Mouse (Mus musculus) brown adipose tissue, adult 24 weeks (tissue): ENCODE data around the gene Gm9857. TPM values are rescaled to one million over a fixed set of nuclear protein-coding genes. Genes with fewer than 3 reads are reported as not detected.

Source experiments
- H3K27ac ChIP-seq: fragments of 200-500 bp; replicated peaks from 2 replicates; pipeline ENCODE4 v1.5.1; 2012; ENCODE audit warnings: low read depth, mild to moderate bottlenecking, low read length
- H3K4me1 ChIP-seq: fragments of 200-500 bp; 2 replicates; pipeline ENCODE4 v1.6.1; 2012; ENCODE audit warnings: low read length, mixed read lengths; ENCODE audit not compliant: control insufficient read depth, insufficient read depth, insufficient read length
- H3K4me3 ChIP-seq: fragments of 200-500 bp; 2 replicates; pipeline ENCODE4 v1.5.1; 2012; ENCODE audit warnings: low read depth, mild to moderate bottlenecking, low read length, moderate library complexity; ENCODE audit not compliant: insufficient read depth
- polyA plus RNA-seq: library from polyadenylated mRNA; stranded (reverse); fragments of >200 nt; gene quantifications from 2 replicates; pipeline ENCODE4 v1.2.4, GENCODE M21; 2012; ENCODE audit not compliant: missing spikeins, insufficient read depth, insufficient read length

The Gm9857 gene
- polyA plus RNA-seq, 1 experiment = not detected

DNA sequence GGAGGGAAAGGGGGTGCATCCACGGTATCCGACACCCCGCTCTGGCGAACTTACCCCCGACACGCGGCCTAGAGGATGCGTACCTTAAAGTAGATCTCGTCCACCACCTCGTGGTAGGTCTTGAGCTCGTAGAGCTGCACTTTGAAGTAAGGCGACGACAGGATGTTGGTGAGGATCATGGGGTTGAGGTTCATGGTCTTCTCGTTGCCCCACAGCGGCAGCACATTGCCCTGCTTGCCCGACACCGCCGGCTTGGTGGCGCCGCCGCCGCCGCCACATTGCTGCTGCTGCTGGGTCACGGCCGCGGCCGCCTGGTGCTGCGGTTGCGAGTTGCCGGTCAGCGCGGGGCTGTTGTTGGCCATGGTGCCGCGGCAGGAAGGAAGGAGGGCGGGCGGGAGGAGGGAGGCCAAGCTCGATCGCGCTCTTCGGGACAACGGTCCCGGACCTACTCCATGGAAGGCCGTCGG lies 29.1 kb downstream of the Gm9857 start:
- peaks cover 7% of the 10 kb centered on the region; the same call in 1 of the 2 replicates for H3K4me1 ChIP-seq
- H3K27ac ChIP-seq = peak overlapping the region; percentile 97
- peak overlapping the region; percentile 86 for H3K4me3 ChIP-seq

DNA sequence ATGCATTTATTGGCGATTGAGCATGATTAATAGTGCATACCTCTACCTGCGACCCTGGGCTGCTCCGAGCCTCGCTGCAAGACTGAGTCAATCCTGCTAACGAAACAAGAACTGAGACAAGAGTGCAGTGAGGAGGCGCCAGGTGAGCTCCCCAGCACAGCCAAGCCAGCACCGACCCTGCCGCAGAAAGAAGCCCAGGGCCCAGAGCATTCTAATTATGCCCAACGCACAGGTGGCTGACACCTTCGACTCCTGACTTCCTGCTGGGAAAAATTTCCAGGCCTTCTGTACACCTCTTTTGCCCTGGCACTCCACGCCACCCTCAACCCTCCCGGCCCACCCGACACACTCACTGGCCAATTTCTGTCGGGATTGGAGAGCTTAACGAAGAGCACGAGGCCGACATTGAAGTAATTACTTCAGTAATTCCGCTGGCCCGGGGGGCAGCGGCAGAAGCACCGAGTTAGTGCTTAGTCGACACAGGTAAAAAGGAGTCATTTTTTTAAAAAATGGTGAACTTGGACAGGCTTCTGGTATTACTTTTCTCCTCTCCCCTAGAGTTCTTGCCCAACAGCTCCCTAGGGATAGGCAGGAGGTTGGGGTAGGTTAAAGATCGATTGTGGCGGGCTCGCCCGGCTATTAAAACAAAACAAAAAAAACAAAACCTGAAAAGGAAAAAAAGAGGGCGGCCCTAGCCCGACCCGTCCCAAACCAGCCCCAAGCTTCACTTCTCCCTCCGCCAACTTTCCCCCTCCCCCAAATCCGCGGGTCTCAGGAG lies 29.8 kb downstream of the Gm9857 start:
- peak overlapping the region; percentile 97 for H3K27ac ChIP-seq
- peak overlapping the region; percentile 86 for H3K4me3 ChIP-seq
- H3K4me1 ChIP-seq = peaks cover 7% of the 10 kb centered on the region; the same call in 1 of the 2 replicates

DNA sequence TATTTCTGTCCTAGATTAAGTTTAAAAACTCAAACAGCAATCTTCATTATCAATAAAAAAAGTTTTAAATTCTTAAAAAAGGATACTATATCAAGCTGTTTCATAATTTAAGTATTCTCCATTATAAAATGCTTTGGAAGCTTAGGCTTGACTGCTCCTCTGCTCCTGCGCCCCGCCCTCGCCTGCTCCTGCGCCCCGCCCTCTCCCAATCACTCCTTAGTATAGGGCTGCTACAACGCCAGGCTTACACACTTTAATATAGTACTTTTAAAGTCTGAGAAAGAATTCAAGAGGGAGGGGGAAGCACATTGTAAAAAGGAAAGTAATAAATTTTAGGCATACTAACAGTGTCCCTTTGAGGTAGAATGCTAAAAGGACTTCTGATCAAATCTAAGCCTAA lies 37.3 kb downstream of the Gm9857 start:
- H3K4me1 ChIP-seq = peaks cover 6% of the 10 kb centered on the region; the same call in 1 of the 2 replicates
- no peak overlapping the region for H3K4me3 ChIP-seq
- H3K27ac ChIP-seq = no peak overlapping the region

DNA sequence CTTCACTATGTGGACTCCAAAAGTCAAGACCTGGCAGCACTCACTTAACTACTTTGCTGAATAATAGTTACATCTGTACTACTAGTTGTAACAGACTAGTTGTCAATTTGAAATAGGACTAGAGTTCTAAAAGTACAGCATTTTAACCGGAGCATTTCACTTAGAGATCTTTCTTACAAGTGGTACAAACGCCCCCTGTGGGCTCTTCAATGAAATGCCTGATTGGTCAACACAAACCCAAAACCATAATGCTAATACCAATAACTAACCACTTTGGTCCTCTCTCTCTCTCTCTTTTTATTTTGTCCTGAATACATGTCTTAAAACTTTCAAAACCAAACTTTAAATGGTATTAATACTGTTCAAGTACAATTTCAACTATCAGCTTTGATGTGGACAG lies 38.2 kb downstream of the Gm9857 start:
- Histone ChIP-seq H3K4me3 (no peak overlapping the region), H3K4me1 (peaks cover 6% of the 10 kb centered on the region; the same call in 1 of the 2 replicates), H3K27ac (no peak overlapping the region)

DNA sequence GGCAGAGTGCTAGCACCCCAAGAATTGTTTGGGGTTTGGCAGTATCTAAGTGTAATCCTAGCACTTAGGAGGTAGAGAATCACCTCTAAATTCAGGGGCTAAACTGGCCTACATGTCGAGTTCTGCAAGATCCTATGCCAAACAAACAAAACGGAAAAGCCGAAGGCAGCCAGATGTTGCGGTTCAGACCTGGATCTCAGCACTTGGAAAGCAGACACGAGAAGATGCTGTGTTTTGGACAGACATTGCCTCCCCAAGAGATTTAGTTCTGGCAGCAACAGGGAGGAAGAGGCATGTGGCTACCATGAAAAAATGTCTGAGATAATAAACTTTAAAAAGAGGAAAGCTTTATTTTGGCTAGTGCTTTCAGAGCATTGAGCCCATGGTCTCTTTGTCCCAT lies 39.6 kb downstream of the Gm9857 start:
- Histone ChIP-seq H3K27ac (peak overlapping the region; percentile 64), H3K4me3 (no peak overlapping the region), H3K4me1 (peaks cover 6% of the 10 kb centered on the region; the same call in 1 of the 2 replicates)

DNA sequence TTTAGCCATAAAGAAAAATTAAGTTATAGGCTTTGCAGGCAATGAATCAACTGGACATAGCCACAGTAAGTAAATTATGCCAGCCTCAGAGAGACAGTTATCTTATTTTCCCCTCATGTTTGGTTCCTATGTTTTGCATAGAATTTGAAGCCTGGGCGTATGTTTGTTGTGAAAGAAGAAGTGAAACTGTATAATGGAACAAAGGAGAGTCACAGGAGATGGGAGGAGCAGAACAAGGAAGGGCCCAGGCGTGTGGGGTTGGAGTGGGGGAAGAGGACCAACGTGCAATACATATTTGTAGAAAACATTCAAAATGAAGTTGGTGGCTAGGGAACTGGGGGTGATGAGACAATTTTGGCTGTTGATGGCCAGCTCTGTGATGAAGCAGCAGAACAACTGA lies 40.1 kb downstream of the Gm9857 start:
- peak overlapping the region; percentile 64 for H3K27ac ChIP-seq
- H3K4me1 ChIP-seq = peaks cover 6% of the 10 kb centered on the region; the same call in 1 of the 2 replicates
- no peak overlapping the region for H3K4me3 ChIP-seq

DNA sequence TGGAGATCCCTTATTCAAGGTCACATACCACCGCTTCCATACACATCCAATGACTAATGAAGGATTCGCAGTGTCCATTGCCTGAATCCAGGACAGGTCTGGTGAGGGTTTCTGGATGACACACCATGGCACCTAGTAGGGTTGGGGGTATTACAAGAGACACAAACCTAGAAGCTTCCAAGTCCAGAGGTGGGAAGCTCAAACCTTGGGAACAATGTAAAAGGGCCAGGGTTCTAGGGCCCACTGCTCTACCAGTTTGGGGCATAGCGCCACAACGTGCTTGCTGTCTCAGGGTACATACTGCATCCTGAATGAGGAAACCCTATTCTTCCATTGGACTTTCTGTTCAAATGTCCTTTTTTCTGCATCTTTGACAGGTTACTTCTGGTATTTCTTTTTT lies 41.6 kb downstream of the Gm9857 start:
- H3K4me1 ChIP-seq = peaks cover 6% of the 10 kb centered on the region; the same call in 1 of the 2 replicates
- H3K4me3 ChIP-seq = no peak overlapping the region
- H3K27ac ChIP-seq = no peak overlapping the region

DNA sequence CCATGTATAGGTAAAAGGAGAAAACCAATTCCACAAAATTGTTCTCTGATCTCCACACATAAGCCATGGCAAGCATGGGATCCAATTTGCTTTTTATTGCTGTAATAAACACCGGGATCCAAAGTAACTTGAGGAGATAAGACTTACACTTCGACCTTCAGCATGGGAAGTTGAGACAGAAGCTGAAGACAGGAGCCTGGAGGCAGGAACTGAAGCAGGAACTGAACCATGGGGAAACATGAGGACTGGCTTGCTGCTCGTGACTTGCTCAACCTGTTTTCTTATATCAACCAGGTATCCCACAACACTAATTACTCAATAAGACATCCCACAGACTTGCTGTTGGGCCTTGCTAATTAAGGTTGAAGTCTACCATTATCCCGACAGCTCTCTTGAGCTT lies 47.3 kb downstream of the Gm9857 start:
- Histone ChIP-seq H3K27ac (no peak overlapping the region), H3K4me3 (no peak overlapping the region), H3K4me1 (no peaks in the 10 kb centered on the region)

DNA sequence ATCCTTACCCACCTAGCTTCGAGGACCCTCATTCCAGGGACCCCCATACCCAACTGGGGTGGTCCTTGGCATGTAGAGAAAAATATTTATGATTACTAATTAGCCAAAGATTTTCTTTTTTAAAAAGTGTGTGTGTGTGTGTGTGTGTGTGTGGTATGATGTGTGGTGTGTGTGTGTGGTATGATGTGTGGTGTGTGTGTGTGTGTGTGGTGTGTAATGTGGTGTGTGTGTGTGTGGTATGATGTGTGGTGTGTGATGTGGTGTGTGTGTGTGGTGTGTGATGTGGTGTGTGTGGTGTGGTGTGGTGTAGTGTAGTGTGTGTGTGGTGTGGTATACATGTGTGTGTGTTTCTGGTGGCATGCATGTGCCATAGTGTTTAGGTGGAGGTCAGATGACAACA lies 48.2 kb downstream of the Gm9857 start:
- no peak overlapping the region for H3K27ac ChIP-seq
- H3K4me1 ChIP-seq = no peaks in the 10 kb centered on the region
- H3K4me3 ChIP-seq = no peak overlapping the region

Other genes starting within 250 kb of the Gm9857 start
- 0.54 and 0.83 TPM in 2 replicates for gene Gpsm2, start 218.1 kb downstream of the Gm9857 start, polyA plus RNA-seq
- gene Aknad1, start 200.8 kb downstream of the Gm9857 start, polyA plus RNA-seq = not detected in 2 replicates
- gene Stxbp3, start 99.9 kb downstream of the Gm9857 start, polyA plus RNA-seq = 21.5 and 25.5 TPM in 2 replicates
- gene Fndc7, start 50.4 kb downstream of the Gm9857 start, polyA plus RNA-seq = 0.38 TPM in 1 of 2 replicates, not detected in the other
- gene Prpf38b, start 28.7 kb downstream of the Gm9857 start, polyA plus RNA-seq = 35.9 and 75.7 TPM in 2 replicates
- gene Henmt1, start 572 bp downstream of the Gm9857 start, polyA plus RNA-seq = not detected in 2 replicates
- 10.2 and 11.2 TPM in 2 replicates for gene Fam102b, start 87.2 kb upstream of the Gm9857 start, polyA plus RNA-seq
- gene Slc25a54, start 140.0 kb upstream of the Gm9857 start, polyA plus RNA-seq = not detected in 2 replicates
- 2.9 and 3.0 TPM in 2 replicates for gene Slc25a24, start 182.7 kb upstream of the Gm9857 start, polyA plus RNA-seq